Mouse (Mus musculus) cerebellum, postnatal 36 days (tissue): Measurements from ENCODE around the gene Spag7.

Experiments
- DNase-seq, 2 experiments: peaks; one replicate each; pipeline ENCODE4 v3.0.0; 2021 to 2022; ENCODE audit warnings: mixed read lengths in 2 of 2

The Spag7 gene

DNA sequence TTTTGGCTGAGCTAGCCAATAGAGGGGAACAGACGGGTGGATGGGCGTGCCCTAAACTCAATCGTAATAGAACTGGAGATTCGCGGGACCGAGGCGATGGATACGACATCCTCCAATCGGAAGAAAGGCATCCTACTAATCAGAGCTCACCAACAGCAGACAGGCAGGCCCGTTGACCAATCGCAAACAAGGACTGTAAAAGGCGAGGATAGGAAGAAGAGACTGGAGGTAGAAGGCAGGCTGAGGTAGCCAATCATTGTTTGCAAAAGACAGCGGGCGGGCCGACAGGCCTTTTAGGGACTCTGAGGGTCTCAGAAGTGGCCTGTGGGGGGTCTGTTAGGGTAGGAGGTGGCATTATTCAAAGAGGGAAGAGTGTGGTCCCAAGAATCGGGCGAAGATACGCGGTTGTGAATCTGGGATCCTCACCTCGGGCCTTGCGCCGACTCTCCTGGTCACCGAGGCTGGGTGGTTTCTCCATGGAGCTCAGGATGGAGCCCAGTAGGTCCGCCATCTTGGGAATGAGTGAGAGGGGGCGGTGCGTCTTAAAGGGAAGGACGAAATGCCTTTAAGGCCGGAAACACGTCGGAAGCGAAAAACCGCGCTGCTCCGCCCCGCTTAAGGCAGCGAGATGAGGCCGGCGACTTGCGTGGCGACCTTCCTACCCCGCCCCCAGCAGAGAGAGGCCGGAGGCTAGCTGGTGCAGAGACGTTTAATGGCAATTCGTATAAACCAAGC lies at the start of gene Spag7:
Gene Spag7 (minus strand): TSS at position 646 of the 735 bp plus-strand sequence.
- peak; percentile 95 to 98 for DNase-seq

DNA sequence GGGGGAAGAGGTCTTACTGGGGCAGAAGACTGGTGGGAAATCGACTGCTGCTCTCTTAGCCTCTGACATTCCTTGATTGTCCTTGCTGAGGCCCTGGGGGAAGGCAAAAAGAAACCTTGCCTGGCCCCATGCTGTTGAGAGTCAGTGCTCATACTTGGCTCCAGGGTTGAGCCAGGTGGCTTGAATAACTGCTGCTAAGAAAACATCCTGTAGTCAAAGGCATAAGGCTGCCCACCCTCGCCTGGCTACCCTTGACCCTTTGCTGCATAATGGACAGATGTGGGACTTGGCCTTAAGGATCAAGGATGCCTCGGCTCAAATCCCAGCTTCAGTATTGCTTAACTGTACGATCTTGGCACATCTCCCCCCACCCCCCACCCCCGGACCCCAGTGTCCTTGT lies 49.3 kb upstream of the Spag7 start:
- DNase-seq: no peak

DNA sequence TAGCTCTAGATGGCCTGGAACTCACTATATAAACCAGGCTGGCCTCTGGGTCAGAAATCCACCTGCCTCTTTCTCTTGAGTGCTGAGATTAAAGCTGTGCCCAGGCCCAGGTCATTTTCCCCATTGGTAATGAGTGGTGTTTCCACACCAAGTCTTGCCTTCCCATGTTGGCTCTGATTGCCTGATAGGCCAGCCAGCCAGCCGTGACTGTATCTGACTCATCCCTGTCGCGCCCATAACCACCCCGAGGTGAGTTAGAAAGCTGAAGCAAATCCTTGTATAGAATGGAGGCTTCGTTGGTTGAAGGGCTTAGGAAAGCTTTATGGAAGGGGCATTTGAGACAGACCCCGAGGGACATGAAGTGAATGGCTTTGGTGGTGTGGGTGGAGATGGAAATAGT lies 46.6 kb upstream of the Spag7 start:
- no peak for DNase-seq

DNA sequence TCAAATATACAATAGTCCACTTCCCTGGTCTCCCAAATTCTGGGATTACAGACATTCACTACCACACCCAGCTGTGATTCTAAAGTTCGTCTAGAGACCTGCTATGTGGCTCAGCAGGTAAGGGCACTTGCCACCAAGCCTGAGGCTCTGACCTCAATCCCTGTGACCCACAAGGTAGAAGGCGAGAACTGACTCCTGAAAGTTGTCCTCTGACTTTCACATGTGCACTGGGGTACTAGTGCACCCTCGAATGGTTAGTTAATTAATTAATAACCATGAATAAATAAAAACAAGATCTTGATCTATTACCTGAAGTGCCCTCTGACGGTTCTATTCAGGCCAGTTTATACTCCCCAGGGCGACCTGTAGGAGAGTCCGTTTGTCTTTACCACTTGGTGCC lies 44.0 kb upstream of the Spag7 start:
- no peak for DNase-seq

DNA sequence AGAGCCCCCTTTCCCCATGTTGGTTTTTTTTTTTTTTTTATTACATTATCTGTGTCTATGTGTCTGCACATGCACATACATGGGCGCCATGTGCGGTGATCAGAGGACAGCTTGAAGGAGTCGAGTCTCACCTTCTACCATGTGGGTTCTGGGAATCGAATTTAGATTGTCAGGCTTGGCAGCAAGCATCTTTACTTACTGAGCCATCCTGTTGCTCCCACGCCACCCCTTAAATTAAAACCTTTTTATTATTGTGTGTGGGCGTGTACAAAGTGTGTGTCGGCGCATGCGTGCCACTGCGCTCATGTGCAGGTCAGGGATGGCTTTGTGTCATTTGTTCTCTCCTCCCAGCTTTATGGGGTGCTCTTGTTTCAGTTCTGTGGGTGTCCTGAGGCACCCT lies 41.8 kb upstream of the Spag7 start:
- no peak for DNase-seq

DNA sequence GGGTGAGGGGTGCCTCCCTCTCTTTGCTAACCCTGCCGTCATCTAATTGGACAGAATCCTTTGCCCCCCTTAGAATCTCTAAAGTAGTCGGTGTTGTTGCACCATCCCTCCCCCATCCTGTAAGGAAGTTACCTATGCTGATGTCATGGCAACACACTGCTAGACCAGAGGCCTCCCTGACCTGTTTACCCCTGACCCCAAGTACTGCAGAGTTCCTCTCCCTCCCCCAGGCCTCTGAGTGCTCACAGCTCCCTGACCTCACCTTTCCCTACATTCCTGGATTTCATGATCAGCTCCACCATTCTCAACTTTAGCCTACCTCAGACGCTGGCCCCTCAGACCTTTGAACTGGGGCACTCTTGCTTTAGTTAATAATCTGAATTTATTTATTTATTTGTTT lies 36.9 kb upstream of the Spag7 start:
- no peak for DNase-seq

DNA sequence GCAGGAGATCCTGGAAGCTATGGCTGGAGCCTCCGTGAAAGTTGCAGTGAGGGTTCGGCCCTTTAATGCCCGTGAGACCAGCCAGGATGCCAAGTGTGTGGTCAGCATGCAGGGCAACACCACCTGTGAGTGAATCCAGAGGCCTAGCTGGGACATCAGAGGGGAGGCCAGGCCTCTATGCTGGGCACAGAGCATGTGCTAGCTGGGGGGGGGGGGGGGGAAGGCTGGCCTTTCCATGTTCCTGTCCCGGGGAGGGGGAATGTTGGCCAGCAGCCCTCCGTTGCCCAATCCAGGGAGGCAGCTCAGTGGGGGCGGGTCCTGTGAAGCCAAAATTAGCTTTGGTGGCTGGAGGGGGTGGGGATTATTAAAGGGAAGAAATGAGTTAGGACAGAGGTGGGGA lies 33.6 kb upstream of the Spag7 start:
- no peak for DNase-seq

DNA sequence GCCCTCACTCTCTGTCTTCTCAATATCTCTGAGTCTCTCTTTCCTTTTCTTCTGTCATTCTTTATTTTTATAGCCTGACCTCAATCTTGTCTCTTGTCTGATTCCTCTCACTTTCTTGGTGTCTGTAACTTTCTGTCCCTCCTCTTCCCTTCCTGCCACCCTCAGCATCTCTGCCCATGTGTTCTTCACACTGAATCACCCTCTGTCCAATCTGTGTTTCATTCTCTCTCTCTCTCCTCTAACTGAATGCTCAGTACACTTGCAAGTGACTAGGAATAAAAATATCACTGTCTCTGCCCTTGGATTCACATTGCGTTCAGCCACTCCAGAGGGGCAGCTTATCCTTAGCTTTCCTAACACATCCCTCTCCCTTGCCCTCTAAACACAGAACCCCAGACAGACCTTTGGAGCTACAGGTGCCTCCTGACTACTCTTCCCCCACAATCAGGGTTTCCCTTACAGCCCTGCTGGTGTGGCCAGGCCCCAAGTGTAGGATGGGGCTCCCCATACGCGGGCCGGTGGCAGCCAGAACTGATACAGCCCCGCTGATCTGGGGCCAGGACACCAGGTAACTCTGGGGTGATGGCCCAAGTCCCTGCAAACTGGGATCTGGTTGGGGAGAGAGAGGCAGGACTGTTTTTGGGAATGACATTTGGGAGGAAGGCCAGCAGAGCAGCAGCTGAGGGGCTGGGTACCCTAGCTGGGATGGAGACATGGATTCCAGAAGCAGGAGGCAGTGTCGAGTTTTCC lies 32.9 kb upstream of the Spag7 start:
- no peak for DNase-seq

DNA sequence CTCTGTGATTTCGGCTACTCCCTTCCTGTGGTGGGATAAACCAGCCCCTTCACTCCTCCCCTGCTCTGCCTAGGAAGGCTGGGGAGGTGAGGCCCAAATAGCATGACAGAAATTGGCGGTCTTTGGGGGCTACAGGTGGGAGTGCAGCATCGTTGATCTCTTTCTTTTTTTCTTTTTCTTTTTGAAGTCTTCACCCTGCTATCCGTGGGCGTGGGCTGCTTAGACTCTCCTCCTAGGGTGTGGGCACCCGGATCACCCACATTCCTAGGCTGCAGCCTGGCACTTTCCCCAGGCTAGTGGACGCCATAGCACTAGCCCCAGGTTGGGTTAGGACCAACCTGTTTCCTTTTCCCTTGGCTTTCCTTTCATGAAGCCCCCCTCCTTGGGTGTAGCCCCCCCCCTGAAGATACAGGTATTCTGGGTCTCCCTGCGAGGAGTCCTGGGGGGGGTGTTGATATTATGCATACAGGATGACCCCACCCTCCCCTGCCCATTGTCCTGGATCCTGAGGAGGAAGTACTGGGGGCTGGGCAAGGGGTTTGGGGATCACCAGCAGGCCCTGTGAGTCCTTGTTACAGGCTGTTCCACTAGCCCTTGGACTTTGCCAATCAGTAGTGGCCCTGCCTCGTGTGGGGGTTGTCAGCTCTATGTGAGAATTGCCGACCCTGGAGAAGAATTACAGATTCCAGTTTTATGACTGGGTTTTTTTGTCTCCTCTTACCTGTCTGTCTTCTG lies 32.2 kb upstream of the Spag7 start:
- no peak for DNase-seq

DNA sequence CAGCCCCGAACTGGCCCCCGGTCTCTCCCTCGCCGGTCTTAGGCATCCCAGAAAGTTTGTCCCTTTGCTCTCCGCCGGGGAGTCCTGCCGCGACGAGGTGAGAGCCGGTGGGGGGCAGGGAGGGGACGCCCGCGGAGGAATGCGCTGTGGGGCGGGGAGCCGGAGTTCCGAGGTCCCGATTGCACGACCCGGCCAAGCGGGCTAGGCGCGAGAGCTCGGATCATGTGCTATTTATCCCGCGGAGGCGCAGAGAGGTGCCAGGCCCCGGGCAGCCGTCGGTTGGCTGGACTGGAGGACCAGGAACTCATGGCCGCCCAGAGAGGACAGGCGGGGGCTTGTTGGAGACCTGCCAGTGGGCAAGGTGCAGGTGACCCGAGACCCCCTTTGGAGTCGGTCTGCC lies 31.4 kb upstream of the Spag7 start:
- DNase-seq: peak; percentile 62 to 63

DNA sequence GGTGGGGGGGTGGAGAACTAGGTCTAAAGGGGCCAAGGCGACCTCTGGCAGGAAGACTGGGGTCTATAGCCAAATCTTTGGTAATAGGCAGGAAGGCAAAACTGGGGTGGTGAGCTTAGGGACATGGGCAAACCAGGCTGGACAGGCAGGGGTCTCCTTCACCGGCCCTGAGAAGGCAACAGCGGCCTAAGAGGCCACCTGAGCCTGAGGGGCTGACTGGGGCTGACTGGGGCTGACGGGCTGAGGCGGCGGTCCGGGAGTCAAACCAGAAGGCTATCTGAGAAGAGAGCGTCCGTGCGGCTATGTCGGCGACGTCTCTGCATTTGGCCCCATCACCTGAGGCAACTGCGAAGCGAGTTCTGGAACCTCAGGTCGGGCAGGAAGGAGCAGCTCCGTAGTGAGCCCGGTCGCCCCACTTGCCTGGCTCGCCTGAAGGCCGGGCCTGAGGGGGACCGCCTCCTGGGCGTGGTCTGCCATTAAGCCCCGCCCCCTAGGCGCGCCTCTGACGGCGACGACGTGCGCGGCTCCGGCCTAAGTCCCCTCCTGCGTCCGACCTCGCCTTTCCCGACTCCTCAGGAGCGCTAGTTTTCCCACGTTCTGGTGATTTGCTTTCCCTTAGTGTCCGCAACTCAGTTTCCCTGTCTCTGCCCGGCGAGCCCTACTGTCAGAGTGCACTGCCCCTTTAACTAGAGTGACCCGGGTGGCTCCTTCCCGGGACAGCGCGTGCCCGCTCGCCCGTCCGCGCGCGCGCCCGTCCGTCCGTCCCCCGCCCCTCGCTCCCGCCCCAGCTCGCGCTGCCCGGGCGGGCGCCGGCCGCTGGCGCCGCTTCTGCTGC lies 30.7 kb upstream of the Spag7 start, which contains the start of the genes Inca1 and Kif1c:
Gene Inca1 (minus strand): TSS at position 434 of the 835 bp plus-strand sequence.
Gene Kif1c (plus strand): TSS at position 827 of the 835 bp plus-strand sequence.
- peak; percentile 96 to 97 for DNase-seq

DNA sequence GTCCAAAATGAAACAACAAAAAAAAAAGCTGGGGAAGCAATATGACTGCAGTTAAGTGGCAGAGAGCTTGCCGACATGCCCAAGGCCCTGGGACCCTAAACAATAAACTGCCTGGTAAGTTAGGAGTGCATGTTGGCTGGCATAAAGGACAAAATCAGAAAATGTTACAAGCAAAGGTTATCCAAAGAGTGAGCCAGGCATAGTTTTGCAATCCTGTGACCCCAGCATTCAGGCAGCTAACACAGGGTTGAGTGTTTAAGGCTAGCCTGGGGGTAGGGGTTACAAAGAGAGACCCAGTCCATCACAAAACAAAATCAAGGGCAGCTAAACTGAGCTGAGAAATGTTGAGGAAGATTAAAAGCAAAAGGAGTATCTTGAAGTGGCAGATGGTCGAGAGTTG lies 29.8 kb upstream of the Spag7 start:
- DNase-seq: no peak

DNA sequence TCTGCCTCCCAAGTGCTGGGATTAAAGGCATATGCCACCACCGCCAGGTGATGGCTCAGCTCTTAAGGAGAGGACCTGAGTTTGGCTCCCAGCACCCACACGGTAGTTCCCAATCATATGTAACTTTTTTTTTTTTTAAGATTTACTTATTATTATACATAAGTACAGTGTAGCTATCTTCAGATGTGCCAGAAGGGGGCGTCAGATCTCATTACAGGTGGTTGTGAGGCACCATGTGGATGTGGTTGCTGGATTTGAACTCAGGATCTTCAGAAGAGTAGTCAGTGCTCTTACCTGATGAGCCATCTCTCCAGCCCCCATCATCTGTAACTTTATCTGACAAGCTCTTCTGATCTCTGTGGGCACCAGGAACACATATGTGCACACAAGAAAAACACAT lies 28.2 kb upstream of the Spag7 start:
- no peak for DNase-seq

DNA sequence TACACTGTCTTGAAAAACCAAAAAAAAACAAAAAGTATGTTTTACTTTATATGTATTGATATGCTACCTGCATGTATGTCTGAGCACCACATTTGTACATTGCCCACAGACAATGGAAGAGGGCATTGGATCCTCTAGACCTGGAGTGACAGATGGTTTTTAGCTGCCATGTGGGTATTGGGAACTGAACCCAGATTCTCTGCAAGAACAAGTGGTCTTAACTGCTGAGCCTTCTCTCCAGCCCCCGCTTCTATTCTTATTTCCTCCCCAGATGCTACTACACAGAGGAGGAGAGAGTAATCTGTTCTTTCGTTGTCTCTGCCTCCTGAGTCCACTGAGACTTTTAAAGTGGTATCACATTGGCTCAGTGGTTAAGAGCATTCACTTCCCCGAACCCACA lies 24.3 kb upstream of the Spag7 start:
- DNase-seq: no peak

DNA sequence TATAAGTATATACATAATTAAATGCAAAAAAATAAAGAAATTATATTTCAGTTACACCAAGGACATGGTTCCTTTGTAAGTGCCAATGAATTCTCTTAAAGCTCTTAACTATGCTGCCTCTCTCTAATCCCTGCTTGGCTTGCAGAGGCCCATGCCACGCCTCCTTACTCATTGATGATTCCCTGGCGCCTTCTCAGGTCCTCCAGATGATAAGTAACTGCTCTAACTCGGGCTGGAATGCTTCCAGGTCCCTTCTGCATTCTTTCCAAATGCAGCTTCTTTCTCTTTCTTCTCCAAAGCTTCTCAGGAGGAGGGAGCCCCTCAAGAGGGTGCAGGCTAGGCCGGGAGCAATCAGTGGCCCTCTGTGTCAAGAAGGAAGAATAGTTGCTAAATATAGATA lies 20.4 kb upstream of the Spag7 start:
- DNase-seq: no peak

DNA sequence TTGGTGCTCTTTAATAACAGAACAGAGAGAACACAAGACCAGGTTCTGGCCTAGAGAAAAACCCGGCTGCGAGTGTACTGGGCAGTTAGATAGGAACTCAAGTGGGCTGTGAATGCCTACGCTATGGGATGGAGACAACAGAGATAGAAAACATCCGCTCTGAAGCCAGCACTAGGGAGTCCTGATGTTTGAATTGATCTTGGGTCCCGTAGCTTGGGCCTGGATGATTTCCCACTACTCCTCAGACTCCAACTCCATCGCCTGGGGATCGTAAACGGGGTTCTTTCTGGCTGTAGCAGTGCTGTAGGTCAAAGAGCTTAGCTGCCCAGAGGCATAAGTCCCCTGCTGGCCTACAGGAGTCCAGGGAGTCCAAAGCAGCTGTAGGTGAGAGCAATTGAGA lies 19.2 kb upstream of the Spag7 start:
- no peak for DNase-seq

DNA sequence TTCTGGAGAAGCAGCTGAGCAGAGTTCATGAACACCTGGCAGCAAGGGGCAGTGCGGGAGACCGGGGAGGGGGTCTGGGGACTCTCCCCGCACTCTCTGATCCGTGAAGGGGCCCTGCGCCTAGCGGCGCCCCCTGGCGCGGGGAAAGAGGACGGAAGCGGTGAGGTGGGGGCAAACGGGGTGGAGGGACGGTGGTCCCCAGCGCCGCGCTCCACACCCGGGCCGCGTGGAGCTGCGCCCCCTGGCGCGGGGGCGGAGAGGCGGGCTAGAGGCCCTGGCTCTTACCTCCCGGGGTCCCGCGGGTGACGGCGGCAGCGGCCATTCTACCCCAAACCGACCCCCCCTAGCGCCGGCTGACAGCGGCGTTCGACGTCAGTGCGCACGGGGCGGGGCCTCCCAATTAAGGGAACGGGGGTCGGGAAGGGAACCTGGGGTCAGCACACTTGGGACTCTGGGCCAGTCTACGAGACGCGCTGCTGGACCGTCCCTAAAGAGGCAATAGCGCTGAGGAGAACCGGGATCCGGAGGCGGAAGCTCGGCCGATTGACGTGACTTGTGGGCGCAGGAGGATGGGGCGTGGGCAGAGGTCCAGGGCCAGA lies 18.5 kb upstream of the Spag7 start, which contains the start of gene Camta2:
Gene Camta2 (minus strand): TSS at position 505 of the 599 bp plus-strand sequence.
- peak; percentile 87 to 90 for DNase-seq

DNA sequence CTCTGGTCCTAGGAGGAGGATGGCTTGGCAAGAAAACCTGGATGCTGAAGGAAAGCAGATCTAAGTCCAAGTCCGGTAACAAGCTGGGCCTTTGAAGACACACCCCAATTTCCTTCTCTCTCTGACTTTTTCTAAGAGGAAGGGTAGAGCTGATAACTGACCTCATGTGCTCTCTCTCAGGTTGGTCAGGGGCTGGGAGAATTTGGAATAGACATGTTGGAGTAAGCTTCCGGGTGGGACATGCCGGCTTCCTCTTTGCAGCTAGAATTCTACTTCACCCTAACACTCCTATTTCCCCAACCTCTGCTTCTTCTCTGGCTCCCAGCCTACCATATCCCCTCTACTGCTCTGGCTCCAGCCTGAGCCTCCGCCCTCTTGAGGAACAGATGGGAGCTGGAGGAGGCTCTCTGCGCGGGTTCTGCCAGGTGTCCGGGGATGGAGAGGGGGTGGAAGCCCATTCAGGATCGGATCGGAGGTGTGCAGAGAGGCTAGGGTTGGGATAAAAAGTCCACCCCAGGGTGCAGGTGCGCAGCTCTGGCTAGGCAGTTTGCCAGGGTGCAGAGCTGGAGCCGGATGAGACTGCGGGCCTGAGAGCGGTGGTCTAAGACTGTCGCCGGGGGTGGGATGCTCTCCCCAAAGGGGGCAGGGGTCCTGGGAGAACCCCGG lies 17.8 kb upstream of the Spag7 start:
- peak; percentile 61 to 66 for DNase-seq

DNA sequence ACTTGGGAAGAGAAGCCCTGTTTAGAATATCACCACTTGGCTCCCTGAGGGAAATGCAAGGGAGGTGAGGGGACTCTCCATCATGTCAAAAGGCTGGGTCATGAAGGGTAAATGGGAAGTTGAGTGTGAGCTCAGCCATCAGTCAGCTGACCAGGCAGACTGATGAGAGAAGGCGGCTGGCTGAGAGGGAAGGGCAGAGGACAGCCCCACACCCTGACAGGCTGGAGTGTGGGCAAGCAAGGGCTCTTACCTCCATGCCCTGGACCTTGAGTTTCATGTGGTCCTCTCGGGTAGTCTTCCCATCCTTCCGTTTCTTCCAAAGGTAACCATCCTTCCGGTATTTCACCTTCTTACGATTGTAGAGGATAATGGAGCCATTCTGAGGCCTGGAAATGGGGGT lies 14.4 kb upstream of the Spag7 start:
- no peak for DNase-seq

DNA sequence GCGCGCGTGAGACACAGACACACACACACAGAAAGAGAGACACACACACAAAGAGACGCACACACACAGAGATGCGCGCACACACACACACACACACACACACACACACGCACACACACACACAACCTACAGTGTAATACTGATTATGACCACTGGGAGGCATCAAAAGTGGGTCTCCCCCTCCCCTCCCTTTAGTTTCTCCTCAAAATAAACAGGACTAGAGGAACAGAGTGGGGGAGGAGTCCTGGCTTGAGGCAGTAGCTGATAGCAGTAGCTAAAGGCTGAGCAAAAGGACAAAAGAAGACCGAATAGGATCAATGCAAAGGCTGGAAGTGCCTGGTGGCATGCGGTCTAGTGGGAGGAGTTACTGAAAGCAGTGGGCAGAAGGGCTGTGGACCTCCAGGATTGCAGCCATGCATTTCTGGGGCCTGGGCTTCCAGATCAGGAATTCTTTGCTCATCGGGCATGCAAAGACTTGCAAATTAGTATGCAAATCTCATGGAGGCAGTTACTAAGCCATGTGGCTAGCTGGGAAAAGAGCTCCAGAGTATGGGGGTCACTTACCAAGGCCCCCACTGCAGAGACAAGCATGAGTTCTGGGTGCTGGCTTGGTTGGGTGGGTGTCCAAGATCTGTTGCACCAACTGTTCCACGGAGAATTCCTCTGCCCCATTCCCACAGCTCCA lies 12.8 kb upstream of the Spag7 start:
- DNase-seq: no peak

DNA sequence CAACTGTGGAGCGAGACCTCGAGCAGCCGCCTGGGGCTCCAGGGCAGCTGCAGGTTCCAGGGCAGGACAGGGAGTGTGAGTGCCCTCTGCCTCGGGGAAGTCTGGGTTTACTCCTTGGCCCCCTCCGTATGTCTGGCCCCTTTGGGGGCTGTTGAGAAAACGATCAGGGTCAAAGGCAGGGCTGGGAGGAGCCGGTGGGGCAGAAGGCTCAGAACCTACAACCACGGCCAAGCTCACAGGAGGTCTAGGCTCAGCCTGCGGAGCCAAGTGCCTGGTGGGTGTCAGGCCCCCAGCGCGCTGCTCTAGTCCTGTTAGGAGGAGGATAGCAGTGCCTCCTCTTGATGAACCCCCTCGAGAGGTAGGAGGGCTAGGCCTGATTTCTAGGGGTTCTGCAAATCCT lies 12.0 kb upstream of the Spag7 start:
- DNase-seq: no peak
